ENCODE assay signal across 10 mouse cellular contexts in genomic region chr15:8781159-8782130, GRCm38 (mm10).
DNase-seq lines count a peak whose midpoint lies in the region; ATAC-seq lines count a peak whose summit lies in the region.
"Had no signal": no experiment of that assay in that cellular context is flagged by ENCODE, and none has a peak within 500 bp of the region (broad histone marks: within the 10 kb centered on the region; RNA-seq: fewer than 3 reads in every experiment).

No protein-coding gene starts in this region.

- 56% methylated on average over 28 of the region's 28 CpGs for WGBS in forebrain, embryonic 12.5 days
- WGBS in neural tube, embryonic 11.5 days, result 62% methylated on average over 28 of the region's 28 CpGs

- H3K4me1 ChIP-seq in forebrain, embryonic 12.5 days, result peaks cover 18% of the 10 kb centered on the region
- 0 out of 2 replicates have a peak, but pooled peaks cover 2% of the 10 kb centered on the region for H3K4me1 ChIP-seq in neural tube, embryonic 11.5 days (ENCODE audit: control insufficient read depth, insufficient read depth, low read length)

- no peak overlapping the region for H3K4me2 ChIP-seq in forebrain, embryonic 12.5 days
- no peak overlapping the region for H3K4me2 ChIP-seq in neural tube, embryonic 11.5 days (ENCODE audit: low read depth)
- H3K4me2 ChIP-seq: embryonic facial prominence, embryonic 12.5 days had no signal

- H3K27me3 ChIP-seq in forebrain, embryonic 12.5 days, result no peaks in the 10 kb centered on the region
- H3K27me3 ChIP-seq in neural tube, embryonic 11.5 days (ENCODE audit: control insufficient read depth, insufficient read depth, low read length), result no peaks in the 10 kb centered on the region
- H3K27me3 ChIP-seq: embryonic facial prominence, embryonic 12.5 days had no signal

- peak overlapping the region; percentile 93 for H3K27ac ChIP-seq in forebrain, embryonic 12.5 days
- H3K27ac ChIP-seq in neural tube, embryonic 11.5 days (ENCODE audit: low read depth, low read length), result peak overlapping the region; percentile 68
- H3K27ac ChIP-seq: embryonic facial prominence, embryonic 12.5 days; liver, embryonic 14.5 days had no signal

- peak; percentile 27 for DNase-seq in adrenal gland, postnatal 10 days
- no peak for DNase-seq in adrenal gland, postnatal 4 days (ENCODE audit: low spot score in 2 of 2)
- DNase-seq in layer of hippocampus, postnatal 14 days (ENCODE audit: low spot score in 2 of 2), result peak; percentile 38 to 80
- DNase-seq in neural tube, embryonic 11.5 days (ENCODE audit: low spot score), result peak; percentile 79
- no peak for DNase-seq in gastrocnemius, postnatal 25 days
- no peak for DNase-seq in gastrocnemius, adult 8-10 months (ENCODE audit: low spot score in 2 of 2)

- peak; percentile 85 for ATAC-seq in forebrain, embryonic 12.5 days (ENCODE audit: low FRiP score)
- ATAC-seq in neural tube, embryonic 11.5 days (ENCODE audit: insufficient read depth, low FRiP score, low TSS enrichment), result peak; percentile 81
- no peak for ATAC-seq in megakaryocyte, adult 5-6 weeks (ENCODE audit: poor library complexity, severe bottlenecking)

- no peak overlapping the region for H3K9ac ChIP-seq in forebrain, embryonic 12.5 days
- no peak overlapping the region for H3K9ac ChIP-seq in neural tube, embryonic 11.5 days (ENCODE audit: low read length)
- H3K9ac ChIP-seq: embryonic facial prominence, embryonic 12.5 days; liver, embryonic 14.5 days had no signal

- H3K9me3 ChIP-seq in forebrain, embryonic 12.5 days, result no peaks in the 10 kb centered on the region
- H3K9me3 ChIP-seq in neural tube, embryonic 11.5 days (ENCODE audit: control insufficient read depth, low read length), result no peaks in the 10 kb centered on the region
- H3K9me3 ChIP-seq: embryonic facial prominence, embryonic 12.5 days had no signal

- H3K4me3 ChIP-seq in forebrain, embryonic 12.5 days (replicated peaks), result no peak overlapping the region
- H3K4me3 ChIP-seq in neural tube, embryonic 11.5 days (ENCODE audit: low read depth, low read length), result no peak overlapping the region
- H3K4me3 ChIP-seq: embryonic facial prominence, embryonic 12.5 days had no signal

- H3K36me3 ChIP-seq in forebrain, embryonic 12.5 days (replicated peaks), result no peaks in the 10 kb centered on the region
- H3K36me3 ChIP-seq in neural tube, embryonic 11.5 days (ENCODE audit: control insufficient read depth, insufficient read depth, low read length), result no peaks in the 10 kb centered on the region
- H3K36me3 ChIP-seq: embryonic facial prominence, embryonic 12.5 days had no signal

Comparison
In these comparisons a context has a peak if more than half of its experiments do, and no peak if none do; other contexts are left out.
1. DNase-seq: peak in adrenal gland, postnatal 10 days (single experiment), layer of hippocampus, postnatal 14 days (2 of 2) and neural tube, embryonic 11.5 days (single experiment); none in adrenal gland, postnatal 4 days (0 of 2), gastrocnemius, postnatal 25 days (single experiment) and gastrocnemius, adult 8-10 months (0 of 2).